Mouse (Mus musculus) CH12.LX (cell line): ENCODE data around the gene Dmtf1. TPM values are rescaled to one million over a fixed set of nuclear protein-coding genes. Genes with fewer than 3 reads are reported as not detected.

Source experiments
- DNase-seq: peaks from one replicate; pipeline ENCODE4 v3.0.0-alpha.2; 2013; ENCODE audit errors: extremely low read depth
- H3K27ac ChIP-seq: 2 replicates; pipeline ENCODE4 v1.5.1; 2012; ENCODE audit warnings: low read depth, mild to moderate bottlenecking, control low read depth, moderate library complexity; ENCODE audit not compliant: insufficient read depth
- H3K27me3 ChIP-seq: replicated peaks from 2 replicates; pipeline ENCODE3; 2012; ENCODE audit warnings: inconsistent platforms
- H3K36me3 ChIP-seq, 2 experiments: replicated peaks in 1 of 2; 2 replicates each; pipeline versions ENCODE3 to v1.6.1; 2012; ENCODE audit warnings: inconsistent platforms in 1 of 2, low read length in 1 of 2, mild to moderate bottlenecking in 1 of 2, mixed read lengths in 1 of 2, moderate library complexity in 1 of 2; ENCODE audit not compliant: control insufficient read depth in 1 of 2, insufficient read depth in 1 of 2
- H3K4me1 ChIP-seq, 2 experiments: 2 replicates each; pipeline ENCODE4 v1.6.1; 2012; ENCODE audit warnings: inconsistent platforms in 1 of 2, moderate library complexity in 1 of 2; ENCODE audit not compliant: insufficient read depth in 2 of 2, control insufficient read depth in 1 of 2
- H3K4me2 ChIP-seq: 2 replicates; pipeline ENCODE4 v1.6.1; 2012; ENCODE audit warnings: low read depth, mild to moderate bottlenecking, control low read depth; ENCODE audit not compliant: poor library complexity, insufficient read depth, severe bottlenecking
- H3K4me3 ChIP-seq, 3 experiments: fragments of 150-350 bp in 1 of 3; sonication (generic) in 1 of 3; replicated peaks in 1 of 3; 2 replicates each; pipeline versions ENCODE3 to v1.5.1; 2011 to 2012; ENCODE audit warnings: low read depth in 2 of 3, low read length in 2 of 3, mild to moderate bottlenecking in 2 of 3, moderate library complexity in 2 of 3, control low read depth in 1 of 3, improper control_type of control experiment in 1 of 3, inconsistent platforms in 1 of 3, mixed read lengths in 1 of 3; ENCODE audit not compliant: poor library complexity in 1 of 3
- H3K79me2 ChIP-seq: replicated peaks from 2 replicates; pipeline ENCODE4 v1.6.1; 2012; ENCODE audit warnings: mild to moderate bottlenecking, moderate library complexity; ENCODE audit not compliant: control insufficient read depth, poor library complexity, insufficient read depth, severe bottlenecking; ENCODE audit errors: extremely low read depth
- H3K9ac ChIP-seq: 2 replicates; pipeline ENCODE4 v1.6.1; 2012; ENCODE audit warnings: low read depth, mild to moderate bottlenecking, control low read depth, moderate library complexity; ENCODE audit not compliant: insufficient read depth
- H3K9me3 ChIP-seq: replicated peaks from 2 replicates; pipeline ENCODE3; 2012; ENCODE audit warnings: low read length, inconsistent platforms, mixed read lengths
- BHLHE40 ChIP-seq: IDR thresholded peaks from 2 replicates; pipeline ENCODE4 v1.6.1; 2011; ENCODE audit warnings: mild to moderate bottlenecking, low read depth, low read length, improper control_type of control experiment
- CHD1 ChIP-seq: IDR thresholded peaks from 2 replicates; pipeline ENCODE4 v1.6.1; 2012; ENCODE audit warnings: low read depth, low read length, improper control_type of control experiment, inconsistent platforms
- CHD2 ChIP-seq: IDR thresholded peaks from 2 replicates; pipeline ENCODE4 v1.6.1; 2011; ENCODE audit warnings: low read length, improper control_type of control experiment
- CTCF ChIP-seq, 2 experiments: IDR thresholded peaks in 1 of 2; conservative IDR thresholded peaks in 1 of 2; 2 replicates each; pipeline ENCODE4 v1.5.1; 2011 to 2012; ENCODE audit warnings: low read depth in 2 of 2, low read length in 2 of 2, improper control_type of control experiment in 1 of 2, inconsistent platforms in 1 of 2, mild to moderate bottlenecking in 1 of 2, moderate library complexity in 1 of 2
- E2F4 ChIP-seq: IDR thresholded peaks from 2 replicates; pipeline ENCODE4 v1.6.1; 2011; ENCODE audit warnings: low read depth, low read length, improper control_type of control experiment; ENCODE audit not compliant: insufficient replicate concordance
- ELF1 ChIP-seq: IDR thresholded peaks from 2 replicates; pipeline ENCODE4 v1.6.1; 2014; ENCODE audit warnings: low read depth, mild to moderate bottlenecking, inconsistent platforms, low read length, improper control_type of control experiment
- EP300 ChIP-seq: IDR thresholded peaks from 2 replicates; pipeline ENCODE4 v1.6.1; 2011; ENCODE audit warnings: low read length, improper control_type of control experiment
- ETS1 ChIP-seq: conservative IDR thresholded peaks from 2 replicates; pipeline ENCODE4 v1.6.1; 2012; ENCODE audit warnings: low read depth, mild to moderate bottlenecking, inconsistent platforms, low read length, improper control_type of control experiment, moderate library complexity
- GABPA ChIP-seq: IDR thresholded peaks from 2 replicates; pipeline ENCODE4 v1.6.1; 2012; ENCODE audit warnings: low read depth, low read length, improper control_type of control experiment, inconsistent platforms; ENCODE audit not compliant: insufficient replicate concordance
- HCFC1 ChIP-seq: IDR thresholded peaks from 2 replicates; pipeline ENCODE4 v1.6.1; 2012; ENCODE audit warnings: low read depth, mild to moderate bottlenecking, inconsistent platforms, low read length, improper control_type of control experiment
- IRF4 ChIP-seq: IDR thresholded peaks from 2 replicates; pipeline ENCODE4 v1.6.1; 2014; ENCODE audit warnings: low read depth, mild to moderate bottlenecking, inconsistent platforms, low read length, improper control_type of control experiment
- JUN ChIP-seq: IDR thresholded peaks from 2 replicates; pipeline ENCODE4 v1.6.1; 2011; ENCODE audit warnings: low read depth, mild to moderate bottlenecking, low read length, improper control_type of control experiment, moderate library complexity; ENCODE audit not compliant: insufficient read depth
- JUND ChIP-seq: conservative IDR thresholded peaks from 2 replicates; pipeline ENCODE4 v1.6.1; 2011; ENCODE audit warnings: low read depth, low read length, improper control_type of control experiment
- KAT2A ChIP-seq: IDR thresholded peaks from 2 replicates; pipeline ENCODE4 v1.6.1; 2012; ENCODE audit warnings: low read length, improper control_type of control experiment, inconsistent platforms; ENCODE audit not compliant: insufficient replicate concordance
- MAFK ChIP-seq: IDR thresholded peaks from 2 replicates; pipeline ENCODE4 v1.6.1; 2011; ENCODE audit warnings: low read length, improper control_type of control experiment; ENCODE audit not compliant: insufficient replicate concordance
- MAX ChIP-seq: IDR thresholded peaks from 2 replicates; pipeline ENCODE4 v1.6.1; 2011; ENCODE audit warnings: low read length, improper control_type of control experiment
- MAZ ChIP-seq: IDR thresholded peaks from 2 replicates; pipeline ENCODE4 v1.6.1; 2012; ENCODE audit warnings: low read depth, mild to moderate bottlenecking, inconsistent platforms, low read length, improper control_type of control experiment, moderate library complexity
- MEF2A ChIP-seq: IDR thresholded peaks from 2 replicates; pipeline ENCODE4 v1.6.1; 2014; ENCODE audit warnings: low read depth, mild to moderate bottlenecking, inconsistent platforms, low read length, improper control_type of control experiment, borderline replicate concordance
- MXI1 ChIP-seq: IDR thresholded peaks from 2 replicates; pipeline ENCODE4 v1.6.1; 2011; ENCODE audit warnings: mild to moderate bottlenecking, low read depth, low read length, improper control_type of control experiment
- MYC ChIP-seq: IDR thresholded peaks from 2 replicates; pipeline ENCODE4 v1.6.1; 2011; ENCODE audit warnings: low read depth, mild to moderate bottlenecking, improper control_type of control experiment, low read length
- NELFE ChIP-seq: IDR thresholded peaks from 2 replicates; pipeline ENCODE4 v1.6.1; 2011; ENCODE audit warnings: low read depth, low read length, improper control_type of control experiment
- NRF1 ChIP-seq: IDR thresholded peaks from 2 replicates; pipeline ENCODE4 v1.6.1; 2014; ENCODE audit warnings: low read depth, mild to moderate bottlenecking, inconsistent platforms, low read length, improper control_type of control experiment, moderate library complexity
- PAX5 ChIP-seq: IDR thresholded peaks from 2 replicates; pipeline ENCODE4 v1.6.1; 2012; ENCODE audit warnings: low read length, inconsistent platforms, mixed read lengths
- POLR2A ChIP-seq: IDR thresholded peaks from 2 replicates; pipeline ENCODE4 v1.6.1; 2011; ENCODE audit warnings: low read depth, mild to moderate bottlenecking, improper control_type of control experiment, low read length
- POLR2AphosphoS2 ChIP-seq: IDR thresholded peaks from 2 replicates; pipeline ENCODE4 v1.6.1; 2011; ENCODE audit warnings: low read depth, low read length, improper control_type of control experiment
- RAD21 ChIP-seq: IDR thresholded peaks from 2 replicates; pipeline ENCODE4 v1.6.1; 2011; ENCODE audit warnings: low read depth, mild to moderate bottlenecking, low read length, improper control_type of control experiment, moderate library complexity
- RCOR1 ChIP-seq: conservative IDR thresholded peaks from 2 replicates; pipeline ENCODE4 v1.6.1; 2012; ENCODE audit warnings: low read depth, mild to moderate bottlenecking, inconsistent platforms, low read length, improper control_type of control experiment
- SIN3A ChIP-seq: IDR thresholded peaks from 2 replicates; pipeline ENCODE4 v1.6.1; 2012; ENCODE audit warnings: low read length, improper control_type of control experiment, inconsistent platforms
- SMC3 ChIP-seq: IDR thresholded peaks from 2 replicates; pipeline ENCODE4 v1.6.1; 2011; ENCODE audit warnings: low read depth, low read length, improper control_type of control experiment
- TBP ChIP-seq: conservative IDR thresholded peaks from 2 replicates; pipeline ENCODE4 v1.6.1; 2011; ENCODE audit warnings: low read depth, low read length, improper control_type of control experiment
- TCF12 ChIP-seq: IDR thresholded peaks from 2 replicates; pipeline ENCODE4 v1.6.1; 2014; ENCODE audit warnings: low read depth, mild to moderate bottlenecking, inconsistent platforms, low read length, improper control_type of control experiment
- UBTF ChIP-seq: IDR thresholded peaks from 2 replicates; pipeline ENCODE4 v1.6.1; 2012; ENCODE audit warnings: low read depth, mild to moderate bottlenecking, inconsistent platforms, low read length, improper control_type of control experiment, moderate library complexity
- USF1 ChIP-seq: IDR thresholded peaks from 2 replicates; pipeline ENCODE4 v1.6.1; 2014; ENCODE audit warnings: low read depth, mild to moderate bottlenecking, inconsistent platforms, low read length, improper control_type of control experiment
- USF2 ChIP-seq: conservative IDR thresholded peaks from 2 replicates; pipeline ENCODE4 v1.6.1; 2011; ENCODE audit warnings: low read depth, low read length, improper control_type of control experiment
- ZC3H11A ChIP-seq: IDR thresholded peaks from 2 replicates; pipeline ENCODE4 v1.6.1; 2012; ENCODE audit warnings: low read depth, mild to moderate bottlenecking, inconsistent platforms, low read length, improper control_type of control experiment
- ZKSCAN1 ChIP-seq: IDR thresholded peaks from 2 replicates; pipeline ENCODE4 v1.6.1; 2012; ENCODE audit warnings: low read depth, inconsistent platforms, low read length, improper control_type of control experiment, borderline replicate concordance
- ZMIZ1 ChIP-seq: IDR thresholded peaks from 2 replicates; pipeline ENCODE4 v1.6.1; 2012; ENCODE audit warnings: low read depth, mild to moderate bottlenecking, inconsistent platforms, low read length, improper control_type of control experiment
- ZNF384 ChIP-seq: IDR thresholded peaks from 2 replicates; pipeline ENCODE4 v1.6.1; 2012; ENCODE audit warnings: low read depth, low read length, improper control_type of control experiment, inconsistent platforms
- dilution Hi-C: fragments of 300-500 bp; cut with MboI; formaldehyde crosslinking; loops from 2 replicates; pipeline ENCODE4 v1.14.3; 2020; ENCODE audit warnings: low sequenced_read_pairs; ENCODE audit not compliant: extremely low pct_unique_long_range_greater_than_20kb, extremely low pct_ligation_motif_present
- in situ Hi-C: fragments of 300-500 bp; cut with MboI; formaldehyde crosslinking; loops from 3 replicates; pipeline ENCODE4 v1.14.3; 2019; ENCODE audit warnings: low sequenced_read_pairs, low pct_ligation_motif_present, low pct_unique_long_range_greater_than_20kb, mixed read lengths
- polyA plus RNA-seq: library from polyadenylated mRNA; unstranded; fragments of >175 nt; gene quantifications from 2 replicates; pipeline ENCODE4 v1.2.1, GENCODE M21; 2012; ENCODE audit warnings: low read depth; ENCODE audit not compliant: insufficient read length
- total RNA-seq, 2 experiments: library from RNA; depleted of rRNA; stranded (reverse); fragments of 300-350 nt in 1 of 2; fragments of >200 nt in 1 of 2; gene quantifications; 2 replicates each; pipeline ENCODE4 v1.2.3; 2012 to 2014

Gene Dmtf1
- total and polyA plus RNA-seq, 3 experiments = 18.1 to 36.8 (median 30.6) TPM

- Histone ChIP-seq H3K27me3 (no peaks in the 10 kb centered on the region), H3K4me2 (peak within 1 kb of the TSS; percentile 96), H3K79me2 (peaks cover 42% of the 10 kb centered on the region), H3K9me3 (peaks cover 20% of the 10 kb centered on the region), H3K4me1 (peaks cover 0 to 29% of the 10 kb centered on the region in 2 experiments; a peak in 2 of 4 replicates), H3K4me3 (peak within 1 kb of the TSS; percentile 79 to 99 (median 91)), H3K36me3 (peaks cover 4 to 10% of the 10 kb centered on the region in 2 experiments), H3K27ac (peak within 1 kb of the TSS; percentile 99), H3K9ac (peak within 1 kb of the TSS; percentile 97)
- TF ChIP-seq ZKSCAN1 (no peak), CHD1 (no peak), HCFC1 (no peak; the same call in 1 of the 2 replicates), CTCF (conservative IDR thresholded peaks at IDR 0.05 in 1 of 2, IDR thresholded peaks at IDR 0.05 in 1 of 2; ENCODE audit: low read depth in 2 of 2, low read length in 2 of 2) (no peak), MEF2A (no peak), UBTF (no peak), NELFE (peak; percentile 58; the same call in 1 of the 2 replicates), ZMIZ1 (0 out of 2 replicates have a peak, but pooled peaks have one; percentile 58), MAZ (no peak), PAX5 (no peak), POLR2AphosphoS2 (no peak), SMC3 (no peak), ELF1 (no peak), ZC3H11A (no peak), ETS1 (no peak), MAFK (no peak), KAT2A (no peak), SIN3A (peak; percentile 67; the same call in 1 of the 2 replicates), EP300 (0 out of 2 replicates have a peak, but pooled peaks have one; percentile 10), POLR2A (peak; percentile 74), USF2 (no peak), MXI1 (peak; percentile 17; the same call in 1 of the 2 replicates), TCF12 (peak; percentile 59; the same call in 1 of the 2 replicates), RCOR1 (no peak; the same call in 1 of the 2 replicates), IRF4 (no peak), RAD21 (no peak), BHLHE40 (no peak), JUND (no peak), GABPA (no peak), MAX (no peak; the same call in 1 of the 2 replicates), NRF1 (peak; percentile 73), MYC (no peak), E2F4 (no peak), USF1 (no peak), CHD2 (no peak), TBP (no peak), ZNF384 (no peak), JUN (no peak)
- DNase-seq = peak; percentile 82
- dilution Hi-C loops = no loop called here
- in situ Hi-C loops = no loop called here
These were observed 61.2 kb downstream of the Dmtf1 start, which contains the start of gene Tmem243 for GRCm38 (mm10) chr5:9100207-9100848. Gene Tmem243, plus strand, starts transcription at chr5:9100668.
